Mouse (Mus musculus): ENCODE measurements around the gene 1700022I11Rik. TPM values are rescaled to one million over a fixed set of nuclear protein-coding genes. Genes with fewer than 3 reads are reported as not detected.

Gene 1700022I11Rik
- 0.43 and 1.7 TPM in 2 replicates for polyA plus RNA-seq (2015; fragmentation: Nextera tagmentation; extraction: Ambion mirVana)

DNA sequence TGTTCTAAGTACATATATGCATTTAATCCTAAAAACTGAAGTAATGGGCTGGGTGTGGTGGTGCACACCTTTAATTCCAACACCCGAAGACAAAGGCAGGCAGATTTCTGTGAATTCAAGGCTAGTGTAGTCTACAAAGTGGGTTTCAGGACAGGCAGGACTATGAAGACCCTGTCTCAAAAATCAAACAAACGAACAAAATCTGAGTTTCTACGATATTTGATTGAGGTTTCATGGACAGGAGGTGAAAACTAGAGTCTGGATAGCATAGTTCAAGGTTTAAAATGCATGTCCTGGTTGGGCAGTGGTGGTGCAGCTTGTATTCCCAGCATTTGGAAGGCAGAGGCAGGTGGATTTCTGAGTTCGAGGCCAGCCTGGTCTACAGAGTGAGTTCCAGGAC lies at the start of gene 1700022I11Rik:
TSS of gene 1700022I11Rik (plus strand) at position 301 of the 400 bp plus-strand sequence.
- H3K27ac ChIP-seq = no peak within 1 kb of the TSS
- 84% methylated on average over 4 of the region's 4 CpGs for WGBS
- no peaks in the 10 kb centered on the region for H3K36me3 ChIP-seq
- no peaks in the 10 kb centered on the region for H3K9me3 ChIP-seq
- 0 out of 2 replicates have a peak, but pooled peaks cover 5% of the 10 kb centered on the region for H3K4me1 ChIP-seq
- no peak within 1 kb of the TSS for H3K4me3 ChIP-seq (replicated peaks)
- no peaks in the 10 kb centered on the region for H3K27me3 ChIP-seq (replicated peaks)
- no peak within 1 kb of the TSS for H3K9ac ChIP-seq
- ATAC-seq (ENCODE audit: insufficient read depth, low FRiP score, low read depth) = no peak
- no peak within 1 kb of the TSS for H3K4me2 ChIP-seq

GRCm38 (mm10) chr4:42920726-42921125 lies 48.7 kb upstream of the 1700022I11Rik start:
- H3K36me3 ChIP-seq = no peaks in the 10 kb centered on the region
- H3K4me2 ChIP-seq = no peak overlapping the region
- peaks cover 24% of the 10 kb centered on the region for H3K27me3 ChIP-seq (replicated peaks)
- no peaks in the 10 kb centered on the region; the same call in 1 of the 2 replicates for H3K4me1 ChIP-seq
- no peak overlapping the region for H3K4me3 ChIP-seq (replicated peaks)
- no peaks in the 10 kb centered on the region for H3K9me3 ChIP-seq
- no peak overlapping the region for H3K27ac ChIP-seq
- H3K9ac ChIP-seq = no peak overlapping the region
- no peak for ATAC-seq (ENCODE audit: insufficient read depth, low FRiP score, low read depth)
- 50% methylated on average over 9 of the region's 9 CpGs for WGBS

DNA sequence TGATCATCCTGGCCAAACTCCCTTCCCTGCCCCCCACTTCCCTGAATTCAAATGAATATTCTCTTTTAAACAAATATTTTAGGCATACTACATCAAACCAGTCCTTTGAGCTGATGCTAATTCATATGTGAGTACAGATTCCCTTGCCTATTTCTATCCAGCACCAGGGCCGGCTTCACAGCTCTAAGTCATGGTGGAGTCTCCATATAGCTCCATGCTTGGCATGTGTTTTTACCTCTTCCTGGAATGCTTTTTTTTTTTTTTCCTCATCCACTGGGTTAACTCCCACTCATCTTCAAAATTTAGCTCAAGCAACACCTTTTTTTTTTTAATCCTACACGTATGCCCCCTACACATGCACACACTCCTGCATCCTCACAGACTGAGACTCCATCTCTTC lies 47.9 kb upstream of the 1700022I11Rik start:
- Histone ChIP-seq H3K4me1 (no peaks in the 10 kb centered on the region; the same call in 1 of the 2 replicates), H3K27ac (no peak overlapping the region), H3K36me3 (no peaks in the 10 kb centered on the region), H3K9ac (no peak overlapping the region), H3K4me2 (no peak overlapping the region), H3K9me3 (no peaks in the 10 kb centered on the region), H3K4me3 (replicated peaks) (no peak overlapping the region), H3K27me3 (replicated peaks) (peaks cover 21% of the 10 kb centered on the region)
- no peak for ATAC-seq (ENCODE audit: insufficient read depth, low FRiP score, low read depth)
- WGBS = 67% methylated on average over 2 of the region's 2 CpGs

- Histone ChIP-seq H3K4me1 (no peaks in the 10 kb centered on the region), H3K27me3 (replicated peaks) (peaks cover 17% of the 10 kb centered on the region), H3K36me3 (no peaks in the 10 kb centered on the region), H3K4me3 (replicated peaks) (no peak overlapping the region), H3K9ac (no peak overlapping the region), H3K9me3 (no peaks in the 10 kb centered on the region), H3K27ac (no peak overlapping the region), H3K4me2 (no peak overlapping the region)
- no peak for ATAC-seq (ENCODE audit: insufficient read depth, low FRiP score, low read depth)
- 57% methylated on average over 6 of the region's 6 CpGs for WGBS
Observed at GRCm38 (mm10) chr4:42922056-42922455, 47.3 kb upstream of the 1700022I11Rik start.

DNA sequence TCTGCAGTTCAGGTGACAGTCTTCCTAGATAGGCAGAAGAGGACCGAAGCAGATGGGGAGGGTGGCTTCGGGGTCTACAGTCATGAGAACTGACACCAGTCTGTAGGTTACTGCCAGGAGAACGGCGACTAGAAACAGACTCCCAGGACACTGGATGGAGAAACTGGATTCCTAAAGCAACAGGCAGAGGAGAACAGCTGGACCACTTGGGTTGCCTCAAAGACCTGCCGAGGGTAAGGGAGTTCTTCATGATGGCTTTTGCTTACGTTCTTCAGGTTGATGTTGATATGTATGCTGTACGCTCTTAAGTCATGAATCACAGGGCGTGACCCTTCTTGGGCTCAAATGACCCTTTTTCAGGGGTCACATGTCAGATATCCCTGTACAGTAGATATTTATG lies 46.9 kb upstream of the 1700022I11Rik start:
- no peaks in the 10 kb centered on the region for H3K4me1 ChIP-seq
- H3K36me3 ChIP-seq = no peaks in the 10 kb centered on the region
- H3K4me3 ChIP-seq (replicated peaks) = no peak overlapping the region
- H3K9ac ChIP-seq = no peak overlapping the region
- H3K27ac ChIP-seq = no peak overlapping the region
- ATAC-seq (ENCODE audit: insufficient read depth, low FRiP score, low read depth) = no peak
- no peak overlapping the region for H3K4me2 ChIP-seq
- peaks cover 13% of the 10 kb centered on the region for H3K27me3 ChIP-seq (replicated peaks)
- 71% methylated on average over 8 of the region's 8 CpGs for WGBS
- no peaks in the 10 kb centered on the region for H3K9me3 ChIP-seq

DNA sequence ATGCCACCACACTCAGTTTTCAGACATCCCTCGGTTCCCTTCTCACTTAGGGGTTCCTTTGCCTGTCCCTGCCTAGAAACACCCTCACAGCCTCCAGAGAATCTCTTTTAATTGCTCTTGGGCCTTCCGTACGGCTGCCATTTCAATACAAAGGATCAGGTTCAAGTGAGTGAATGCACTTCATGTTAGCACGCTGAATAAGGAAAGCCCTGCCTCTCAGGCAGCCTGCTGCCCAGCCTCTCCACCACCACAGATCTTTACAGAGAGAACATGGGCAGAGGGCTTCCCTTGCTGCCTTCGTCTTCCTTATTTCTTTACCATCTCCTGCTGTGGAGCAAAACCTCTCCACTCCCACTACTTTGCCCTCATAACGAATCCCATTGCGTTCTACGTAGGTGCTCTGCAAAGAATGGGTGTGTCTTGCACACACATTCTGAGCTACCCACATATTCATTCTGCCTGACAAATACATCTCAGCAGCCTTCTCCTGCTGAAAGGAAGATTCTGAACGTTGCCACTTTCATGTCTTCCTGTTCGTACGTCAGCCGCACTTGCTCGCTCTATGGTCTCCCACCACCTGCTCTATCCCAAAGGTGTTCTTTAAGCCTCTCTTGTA lies 45.2 kb upstream of the 1700022I11Rik start:
- Histone ChIP-seq H3K9me3 (no peaks in the 10 kb centered on the region), H3K27ac (no peak overlapping the region), H3K27me3 (replicated peaks) (no peaks in the 10 kb centered on the region), H3K4me3 (replicated peaks) (no peak overlapping the region), H3K4me2 (no peak overlapping the region), H3K9ac (no peak overlapping the region), H3K36me3 (no peaks in the 10 kb centered on the region), H3K4me1 (no peaks in the 10 kb centered on the region)
- 75% methylated on average over 13 of the region's 13 CpGs for WGBS
- no peak for ATAC-seq (ENCODE audit: insufficient read depth, low FRiP score, low read depth)

DNA sequence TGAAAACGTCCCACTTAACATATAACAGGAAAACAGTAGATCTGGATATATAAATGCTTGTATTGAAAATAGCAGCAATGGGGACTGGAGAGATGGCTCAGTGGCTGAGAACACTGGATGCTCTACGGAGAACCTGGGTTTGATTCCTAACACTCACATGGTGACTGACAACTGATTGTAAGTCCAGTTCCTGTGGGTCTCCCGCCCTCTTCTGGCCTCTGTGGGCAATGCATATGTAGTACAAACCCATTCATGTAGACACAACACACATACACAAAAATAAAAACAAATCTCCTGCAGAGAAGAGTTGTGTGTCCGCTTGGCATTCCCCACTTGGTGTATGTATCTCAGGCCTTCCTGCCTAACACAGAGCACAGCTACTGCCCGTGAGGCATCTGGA lies 41.2 kb upstream of the 1700022I11Rik start:
- WGBS = 75% methylated on average over 5 of the region's 5 CpGs
- Histone ChIP-seq H3K4me1 (no peaks in the 10 kb centered on the region), H3K4me2 (no peak overlapping the region), H3K27ac (no peak overlapping the region), H3K4me3 (replicated peaks) (no peak overlapping the region), H3K27me3 (replicated peaks) (no peaks in the 10 kb centered on the region), H3K9ac (no peak overlapping the region), H3K9me3 (no peaks in the 10 kb centered on the region), H3K36me3 (no peaks in the 10 kb centered on the region)
- ATAC-seq (ENCODE audit: insufficient read depth, low FRiP score, low read depth) = no peak

- ATAC-seq (ENCODE audit: insufficient read depth, low FRiP score, low read depth) = no peak
- no peaks in the 10 kb centered on the region for H3K9me3 ChIP-seq
- no peaks in the 10 kb centered on the region for H3K27me3 ChIP-seq (replicated peaks)
- WGBS = 95% methylated on average over 9 of the region's 9 CpGs
- H3K36me3 ChIP-seq = no peaks in the 10 kb centered on the region
- H3K4me3 ChIP-seq (replicated peaks) = no peak overlapping the region
- H3K27ac ChIP-seq = no peak overlapping the region
- H3K4me1 ChIP-seq = peaks cover 6% of the 10 kb centered on the region
- H3K9ac ChIP-seq = no peak overlapping the region
- no peak overlapping the region for H3K4me2 ChIP-seq
Observed at GRCm38 (mm10) chr4:42928952-42929351, 40.5 kb upstream of the 1700022I11Rik start.

DNA sequence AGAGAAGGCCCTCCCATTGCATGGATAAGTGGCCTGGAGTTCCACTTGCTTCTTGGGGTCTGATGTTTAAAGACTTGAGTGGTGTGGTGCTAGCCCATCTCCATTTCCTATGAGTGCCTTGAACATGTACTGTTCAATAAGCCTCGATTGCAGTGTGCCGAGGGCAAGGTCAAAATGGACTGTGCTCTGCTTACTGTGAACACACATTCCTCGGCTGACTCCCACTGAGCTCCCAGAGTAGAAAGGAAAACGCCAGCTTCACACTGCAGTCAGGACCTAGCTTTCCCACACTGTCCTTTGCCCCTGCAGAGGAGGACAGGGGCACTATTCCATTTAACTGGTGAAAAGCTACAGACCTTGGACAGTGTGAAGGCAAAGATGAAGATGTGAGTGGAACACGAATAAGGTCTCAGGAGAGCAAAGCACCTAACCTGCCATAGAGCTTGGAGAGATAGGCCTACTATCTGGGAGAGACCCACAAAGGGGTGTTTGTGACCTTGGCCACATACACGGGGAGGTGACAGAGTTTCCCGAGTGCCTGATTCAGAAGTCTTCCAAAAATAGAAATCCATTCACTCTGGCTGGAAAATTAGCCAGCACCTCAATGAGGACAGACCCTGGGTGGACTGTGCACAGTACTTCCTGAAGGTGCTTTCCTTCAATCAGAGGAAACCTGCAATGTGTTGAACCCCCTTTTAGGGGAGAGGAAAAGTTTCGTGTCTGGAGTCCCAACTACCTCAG lies 37.0 kb upstream of the 1700022I11Rik start:
- H3K9ac ChIP-seq = no peak overlapping the region
- no peaks in the 10 kb centered on the region for H3K36me3 ChIP-seq
- no peak for ATAC-seq (ENCODE audit: insufficient read depth, low FRiP score, low read depth)
- peaks cover 8% of the 10 kb centered on the region for H3K4me1 ChIP-seq
- no peak overlapping the region for H3K4me2 ChIP-seq
- WGBS = 67% methylated on average over 8 of the region's 8 CpGs
- H3K27ac ChIP-seq = no peak overlapping the region
- H3K4me3 ChIP-seq (replicated peaks) = no peak overlapping the region
- H3K9me3 ChIP-seq = no peaks in the 10 kb centered on the region
- 0 out of 2 replicates have a peak, but pooled peaks cover 3% of the 10 kb centered on the region for H3K27me3 ChIP-seq (replicated peaks)

GRCm38 (mm10) chr4:42933630-42934029 lies 35.8 kb upstream of the 1700022I11Rik start:
- Histone ChIP-seq H3K27ac (no peak overlapping the region), H3K4me3 (replicated peaks) (peak overlapping the region; percentile 15)
- WGBS = 7% methylated on average over 22 of the region's 22 CpGs

DNA sequence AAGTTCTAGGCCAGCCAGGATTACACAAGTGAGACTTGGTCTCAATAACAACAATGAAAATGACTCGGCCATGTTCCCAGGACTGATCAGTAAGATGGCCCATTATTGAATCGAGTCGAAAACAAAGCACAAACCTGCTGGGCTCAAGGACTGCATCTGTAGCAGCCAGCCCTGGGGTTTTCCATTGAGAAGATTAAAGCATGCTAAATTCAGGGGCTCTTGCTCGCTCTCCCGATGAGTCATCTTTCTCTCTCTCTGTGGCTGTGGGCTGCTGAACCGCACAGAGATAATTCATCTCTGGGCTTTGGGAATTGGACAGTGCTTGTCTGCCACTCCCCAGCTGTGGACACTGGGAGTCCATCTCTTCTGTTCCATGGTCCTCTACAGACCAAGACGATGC lies 28.0 kb upstream of the 1700022I11Rik start:
- WGBS = 81% methylated on average over 7 of the region's 7 CpGs
- 0 out of 2 replicates have a peak, but pooled peaks cover 5% of the 10 kb centered on the region for H3K27me3 ChIP-seq (replicated peaks)

More at GRCm38 (mm10) chr4:42933630-42934029, 35.8 kb upstream of the 1700022I11Rik start:
- Histone ChIP-seq H3K27me3 (replicated peaks) (0 out of 2 replicates have a peak, but pooled peaks cover 7% of the 10 kb centered on the region), H3K36me3 (no peaks in the 10 kb centered on the region), H3K9ac (no peak overlapping the region), H3K9me3 (no peaks in the 10 kb centered on the region), H3K4me2 (peak overlapping the region; percentile 49), H3K4me1 (peaks cover 8% of the 10 kb centered on the region)
- peak; percentile 71 for ATAC-seq (ENCODE audit: insufficient read depth, low FRiP score, low read depth)

DNA sequence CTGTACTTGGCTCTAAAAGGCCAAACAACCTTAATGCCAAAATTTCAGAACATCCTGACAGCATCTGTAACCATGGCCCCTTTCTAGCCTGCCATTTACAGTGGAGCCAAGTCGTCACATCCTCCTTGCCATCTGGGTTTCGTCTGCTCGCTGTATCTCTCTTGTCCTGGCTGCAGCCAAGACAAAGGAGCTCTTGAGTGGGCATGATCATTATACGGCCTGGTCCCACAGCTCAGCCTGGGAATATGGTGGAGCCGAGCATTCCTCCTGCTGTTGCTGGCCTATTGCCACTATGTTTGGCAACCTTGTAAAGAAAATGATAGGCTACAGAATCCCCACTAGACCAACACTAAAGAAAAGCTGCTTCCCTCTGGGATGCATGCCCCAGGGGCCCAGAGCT lies 26.1 kb upstream of the 1700022I11Rik start:
- H3K4me1 ChIP-seq = no peaks in the 10 kb centered on the region
- 70% methylated on average over 5 of the region's 5 CpGs for WGBS
- H3K9ac ChIP-seq = no peak overlapping the region
- no peak overlapping the region for H3K4me3 ChIP-seq (replicated peaks)
- no peak overlapping the region for H3K27ac ChIP-seq
- peaks cover 4% of the 10 kb centered on the region; the same call in 1 of the 2 replicates for H3K27me3 ChIP-seq (replicated peaks)
- H3K9me3 ChIP-seq = no peaks in the 10 kb centered on the region
- no peaks in the 10 kb centered on the region for H3K36me3 ChIP-seq
- ATAC-seq (ENCODE audit: insufficient read depth, low FRiP score, low read depth) = no peak
- no peak overlapping the region for H3K4me2 ChIP-seq

More for the DNA sequence above, 28.0 kb upstream of the 1700022I11Rik start:
- Histone ChIP-seq H3K9me3 (no peaks in the 10 kb centered on the region), H3K36me3 (no peaks in the 10 kb centered on the region), H3K4me3 (replicated peaks) (no peak overlapping the region), H3K4me2 (no peak overlapping the region), H3K9ac (no peak overlapping the region), H3K4me1 (no peaks in the 10 kb centered on the region), H3K27ac (no peak overlapping the region)
- ATAC-seq (ENCODE audit: insufficient read depth, low FRiP score, low read depth) = no peak
